Mouse (Mus musculus) heart, embryonic 14.5 days (tissue): ENCODE data around the gene Mamdc4. TPM values are rescaled to one million over a fixed set of nuclear protein-coding genes. Genes with fewer than 3 reads are reported as not detected.
A peak's percentile ranks its signal among the peaks of the same experiment; 100 is the strongest.

Experiments used
- ATAC-seq: fragments of 200-750 bp; cut with Nextera tagmentation; 2 replicates; pipeline ENCODE4 v1.8.0; 2017; ENCODE audit warnings: low read depth, moderate TSS enrichment; ENCODE audit not compliant: insufficient number of reproducible peaks, insufficient read depth, low FRiP score
- H3K27ac ChIP-seq, 2 experiments: fragments of 200-500 bp in 1 of 2; fragments of 300-500 bp in 1 of 2; sonication (generic) in 1 of 2; replicated peaks in 1 of 2; 2 replicates each; pipeline ENCODE4 v1.5.1; 2012 to 2014; ENCODE audit warnings: low read depth in 2 of 2, low read length in 2 of 2, control low read depth in 1 of 2, mild to moderate bottlenecking in 1 of 2, mixed read lengths in 1 of 2; ENCODE audit not compliant: control insufficient read depth in 1 of 2, insufficient read depth in 1 of 2
- H3K27me3 ChIP-seq: fragments of 300-500 bp; sonication (generic); 2 replicates; pipeline ENCODE4 v1.6.1; 2014; ENCODE audit warnings: mild to moderate bottlenecking, low read length, control low read depth; ENCODE audit not compliant: control insufficient read depth, insufficient read depth
- H3K36me3 ChIP-seq: fragments of 300-500 bp; sonication (generic); 2 replicates; pipeline ENCODE4 v1.6.1; 2014; ENCODE audit warnings: mild to moderate bottlenecking, control low read depth, low read length, mixed read lengths; ENCODE audit not compliant: control insufficient read depth, insufficient read depth
- H3K4me1 ChIP-seq, 2 experiments: fragments of 200-500 bp in 1 of 2; fragments of 300-500 bp in 1 of 2; sonication (generic) in 1 of 2; 2 replicates each; pipeline ENCODE4 v1.6.1; 2012 to 2014; ENCODE audit warnings: low read length in 2 of 2, control low read depth in 1 of 2, mixed read lengths in 1 of 2; ENCODE audit not compliant: control insufficient read depth in 2 of 2, insufficient read depth in 2 of 2
- H3K4me2 ChIP-seq: fragments of 300-500 bp; sonication (generic); 2 replicates; pipeline ENCODE4 v1.6.1; 2014; ENCODE audit warnings: mild to moderate bottlenecking, low read length
- H3K4me3 ChIP-seq, 2 experiments: fragments of 200-500 bp in 1 of 2; fragments of 300-500 bp in 1 of 2; sonication (generic) in 1 of 2; 2 replicates each; pipeline ENCODE4 v1.5.1; 2012 to 2014; ENCODE audit warnings: low read length in 2 of 2, mild to moderate bottlenecking in 2 of 2, control low read depth in 1 of 2, low read depth in 1 of 2, moderate library complexity in 1 of 2; ENCODE audit not compliant: control insufficient read depth in 1 of 2, insufficient read depth in 1 of 2
- H3K9ac ChIP-seq: fragments of 300-500 bp; sonication (generic); 2 replicates; pipeline ENCODE4 v1.6.1; 2014; ENCODE audit warnings: mild to moderate bottlenecking, low read length
- H3K9me3 ChIP-seq: fragments of 300-500 bp; sonication (generic); 2 replicates; pipeline ENCODE4 v1.6.1; 2016; ENCODE audit warnings: low read length, control low read depth; ENCODE audit not compliant: control insufficient read depth
- WGBS: fragments of 180-500 bp; shearing (Covaris S2); extraction: QIAGEN DNeasy Blood & Tissue Kit; methylation state at CpG from one replicate; pipeline ENCODE4 v1.1.7; 2014; 5-methylcytosine and 5-hydroxymethylcytosine counted together
- polyA plus RNA-seq: library from polyadenylated mRNA; unstranded; fragments of >200 nt; fragmentation: Nextera tagmentation; extraction: Ambion mirVana; gene quantifications from 2 replicates; pipeline ENCODE4 v1.2.1, GENCODE M21; 2014

The Mamdc4 gene
- polyA plus RNA-seq, 1 experiment from 2014 or later: 1.4 TPM

DNA sequence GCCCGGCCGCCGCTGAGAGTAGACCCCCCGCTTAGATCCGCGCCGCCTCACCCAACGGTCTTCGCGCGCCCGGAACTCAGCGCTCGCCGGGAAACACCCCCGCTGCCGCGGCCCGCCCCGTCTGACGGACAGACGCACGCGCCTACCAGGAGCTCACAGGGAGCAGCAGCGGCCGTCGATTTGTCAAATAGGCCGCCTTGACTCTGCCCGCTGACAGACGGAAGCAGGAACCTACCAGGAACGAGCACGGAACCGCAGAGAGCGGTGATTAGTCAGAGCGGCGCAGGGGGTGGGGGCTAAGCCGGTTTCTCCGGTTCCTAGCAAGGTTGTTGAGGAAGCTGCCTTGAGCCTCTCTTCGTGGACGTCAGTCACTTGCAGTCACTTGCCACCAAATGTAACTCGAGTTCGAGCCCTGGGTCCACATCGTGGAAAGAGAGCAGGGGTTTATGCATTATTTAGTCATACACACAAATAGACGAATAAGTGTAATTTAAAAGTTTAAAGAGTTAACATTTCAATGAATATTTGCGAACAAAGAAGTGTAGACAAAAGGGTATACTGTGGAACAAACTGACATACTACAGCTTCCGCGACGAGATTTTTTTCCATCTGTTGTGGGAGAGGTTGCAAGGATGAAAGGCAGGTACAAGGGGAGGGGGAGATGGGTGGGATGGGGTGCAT is 27.7 kb downstream of the Mamdc4 start, which contains the start of gene Traf2:
Traf2 (minus strand) TSS at position 130 of the 681 bp plus-strand sequence.
- Histone ChIP-seq H3K27ac (peak within 1 kb of the TSS; percentile 20 to 79; a peak in 3 of 4 replicates), H3K9ac (peak within 1 kb of the TSS; percentile 87), H3K9me3 (no peaks in the 10 kb centered on the region), H3K4me2 (peak within 1 kb of the TSS; percentile 79), H3K27me3 (no peaks in the 10 kb centered on the region), H3K4me3 (peak within 1 kb of the TSS; percentile 66 to 85), H3K36me3 (peaks cover 9% of the 10 kb centered on the region; the same call in 1 of the 2 replicates), H3K4me1 (peaks cover 4 to 11% of the 10 kb centered on the region in 2 experiments)
- 3% methylated on average over 48 of the region's 48 CpGs for WGBS
- ATAC-seq: peak; percentile 98

DNA sequence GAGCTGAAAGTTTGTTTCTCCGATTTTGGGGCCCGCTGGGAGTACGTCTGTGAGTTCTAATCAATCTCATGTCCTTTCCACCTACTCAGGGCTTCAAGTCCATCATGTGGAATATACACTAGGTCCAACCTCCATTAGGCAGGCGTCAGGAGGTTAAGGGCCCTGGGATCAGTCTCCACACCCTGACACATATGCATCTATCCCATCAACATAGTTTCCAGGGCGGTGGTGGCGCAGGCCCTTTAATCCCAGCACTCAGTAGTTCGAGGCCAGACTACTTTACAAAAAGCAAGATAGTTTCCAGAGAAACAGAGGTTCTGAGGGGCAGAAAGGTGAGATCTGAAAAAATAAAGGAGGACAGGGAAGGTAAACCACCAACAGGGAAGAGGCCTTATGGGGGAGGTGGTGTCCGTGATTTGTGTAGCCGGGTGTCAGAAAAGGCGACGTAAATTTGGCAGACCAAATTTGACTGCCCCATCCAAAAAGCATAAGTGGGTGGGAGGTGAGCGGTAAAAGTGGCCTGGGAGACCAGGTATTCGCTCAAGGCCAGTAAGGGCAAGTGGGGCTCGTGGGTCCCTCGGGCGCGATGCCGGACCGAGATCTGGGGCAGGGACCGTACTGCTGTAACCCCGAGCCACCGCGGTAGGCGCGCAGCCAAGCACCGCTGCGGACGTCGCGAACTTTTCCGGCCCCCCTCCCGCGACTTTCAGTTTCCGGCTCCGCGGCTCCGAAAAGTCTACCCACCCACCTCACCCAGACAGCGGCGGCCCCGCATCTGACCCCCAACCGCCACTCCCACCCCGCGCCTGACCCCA is 28.4 kb downstream of the Mamdc4 start:
- peaks cover 4 to 11% of the 10 kb centered on the region in 2 experiments for H3K4me1 ChIP-seq
- no peaks in the 10 kb centered on the region for H3K9me3 ChIP-seq
- peak overlapping the region; percentile 87 for H3K9ac ChIP-seq
- H3K27me3 ChIP-seq: no peaks in the 10 kb centered on the region
- peaks cover 9% of the 10 kb centered on the region; the same call in 1 of the 2 replicates for H3K36me3 ChIP-seq
- H3K4me3 ChIP-seq: peak overlapping the region; percentile 66 to 85
- H3K27ac ChIP-seq: peak overlapping the region; percentile 20 to 79; a peak in 3 of 4 replicates
- 6% methylated on average over 43 of the region's 43 CpGs for WGBS
- H3K4me2 ChIP-seq: peak overlapping the region; percentile 79
- peak; percentile 49 for ATAC-seq

DNA sequence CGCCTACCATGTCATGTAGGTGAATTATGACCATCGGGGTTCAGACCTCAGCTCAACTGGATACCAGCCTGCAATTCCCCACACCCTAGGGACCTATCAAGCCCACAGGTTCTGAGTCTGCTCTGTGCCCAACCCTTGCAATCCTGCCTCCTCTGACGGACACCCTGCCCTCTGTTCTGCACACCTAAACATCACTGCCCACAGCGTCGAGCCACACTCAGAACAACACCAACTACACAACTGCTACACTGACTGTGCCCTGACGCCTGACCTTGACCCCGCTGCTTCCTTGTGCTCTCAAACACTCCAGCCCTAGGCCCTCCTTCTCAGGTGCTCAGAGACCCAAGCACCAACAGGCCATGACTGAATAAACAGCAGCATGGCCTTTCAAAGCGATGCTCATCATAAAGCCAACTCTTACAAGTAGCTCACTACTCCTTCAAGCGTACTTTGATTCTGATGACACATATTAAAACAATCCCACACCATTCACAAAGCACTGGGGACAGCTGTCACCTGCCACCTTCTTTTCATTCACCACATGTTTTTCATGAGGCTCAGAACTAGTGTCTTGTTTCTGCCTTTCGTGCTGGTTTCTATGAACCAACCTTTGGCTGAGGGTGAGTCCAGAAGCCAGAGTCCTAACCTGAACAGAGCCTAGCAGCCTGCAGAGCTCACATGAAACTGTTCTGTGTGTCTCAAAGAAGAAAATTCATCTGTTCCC is 32.8 kb downstream of the Mamdc4 start:
- no peak for ATAC-seq
- no peak overlapping the region for H3K4me3 ChIP-seq
- no peak overlapping the region for H3K4me2 ChIP-seq
- no peaks in the 10 kb centered on the region for H3K9me3 ChIP-seq
- no peaks in the 10 kb centered on the region for H3K27me3 ChIP-seq
- peaks cover 4 to 11% of the 10 kb centered on the region in 2 experiments for H3K4me1 ChIP-seq
- H3K36me3 ChIP-seq: peaks cover 32% of the 10 kb centered on the region
- H3K27ac ChIP-seq: no peak overlapping the region
- 85% methylated on average over 10 of the region's 10 CpGs for WGBS
- H3K9ac ChIP-seq: no peak overlapping the region

DNA sequence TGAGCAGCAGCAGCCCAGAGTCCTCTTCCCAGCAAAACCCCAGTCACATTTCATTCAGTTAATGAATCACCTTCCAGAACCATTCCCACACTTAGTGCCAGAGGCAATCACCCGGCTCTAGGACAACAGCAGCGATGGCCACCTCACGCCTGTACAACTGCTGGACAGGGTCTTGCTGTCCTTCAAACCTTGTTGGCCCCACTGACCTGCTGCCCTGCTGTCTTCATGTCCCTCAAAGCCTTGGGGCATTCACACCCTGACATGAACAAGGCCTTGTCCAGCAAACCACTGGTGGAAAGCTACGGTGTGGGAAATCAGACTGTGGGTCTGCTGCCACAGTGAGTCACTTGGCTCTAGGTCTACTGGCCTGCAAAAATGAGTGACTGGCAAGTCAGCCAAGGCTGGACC is 34.1 kb downstream of the Mamdc4 start:
- Histone ChIP-seq H3K4me2 (no peak overlapping the region), H3K27me3 (no peaks in the 10 kb centered on the region), H3K4me1 (peaks cover 0 to 9% of the 10 kb centered on the region in 2 experiments; a peak in 2 of 4 replicates), H3K9ac (no peak overlapping the region), H3K36me3 (peaks cover 45% of the 10 kb centered on the region), H3K4me3 (no peak overlapping the region), H3K9me3 (no peaks in the 10 kb centered on the region), H3K27ac (no peak overlapping the region)
- 97% methylated on average over 4 of the region's 4 CpGs for WGBS
- no peak for ATAC-seq

DNA sequence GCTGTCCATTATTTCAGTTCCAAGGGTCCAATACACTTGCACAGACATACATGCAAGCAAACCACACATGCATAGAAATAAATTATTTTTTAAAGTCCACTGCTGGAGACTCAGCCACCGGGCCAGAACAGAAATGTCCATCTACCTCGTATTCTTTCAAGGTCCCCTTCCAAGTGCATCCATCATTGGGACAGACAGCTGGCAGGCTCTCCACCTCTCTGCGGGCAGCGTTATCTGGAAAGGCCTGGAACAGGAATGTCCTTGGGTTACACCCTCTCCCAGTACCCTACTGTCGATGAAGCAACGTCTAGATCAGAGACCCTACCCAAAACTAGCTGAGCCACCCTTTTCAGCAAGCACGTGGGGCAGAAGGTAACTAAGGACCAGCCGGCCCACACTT is 38.1 kb downstream of the Mamdc4 start:
- H3K4me2 ChIP-seq: no peak overlapping the region
- H3K36me3 ChIP-seq: peaks cover 69% of the 10 kb centered on the region
- H3K4me1 ChIP-seq: peaks cover 0 to 8% of the 10 kb centered on the region in 2 experiments; a peak in 1 of 4 replicates
- ATAC-seq: no peak
- H3K27ac ChIP-seq: no peak overlapping the region
- no peak overlapping the region for H3K9ac ChIP-seq
- H3K4me3 ChIP-seq: no peak overlapping the region
- H3K9me3 ChIP-seq: no peaks in the 10 kb centered on the region
- H3K27me3 ChIP-seq: no peaks in the 10 kb centered on the region
- WGBS: 65% methylated on average over 8 of the region's 8 CpGs

DNA sequence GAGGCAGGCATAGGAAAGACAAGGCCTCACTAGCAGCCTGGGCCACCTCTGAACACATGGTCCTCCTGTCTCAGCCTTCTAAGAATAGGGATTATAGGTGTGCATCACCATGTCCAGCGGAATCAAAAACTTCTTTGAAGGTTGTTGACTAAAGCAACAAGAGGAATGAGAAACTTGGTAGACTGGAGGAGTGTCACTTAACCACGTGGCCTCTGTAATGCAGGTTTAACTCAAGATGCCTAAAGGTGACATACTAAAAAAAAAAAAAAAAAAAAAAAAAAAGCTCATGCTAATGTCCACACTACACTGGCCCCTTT is 39.8 kb downstream of the Mamdc4 start:
- Histone ChIP-seq H3K27ac (no peak overlapping the region), H3K4me2 (no peak overlapping the region), H3K9me3 (no peaks in the 10 kb centered on the region), H3K36me3 (peaks cover 82% of the 10 kb centered on the region), H3K27me3 (no peaks in the 10 kb centered on the region), H3K4me3 (no peak overlapping the region), H3K4me1 (peaks cover 0 to 8% of the 10 kb centered on the region in 2 experiments; a peak in 1 of 4 replicates), H3K9ac (no peak overlapping the region)
- WGBS: 90% methylated on average over 2 of the region's 2 CpGs
- no peak for ATAC-seq

DNA sequence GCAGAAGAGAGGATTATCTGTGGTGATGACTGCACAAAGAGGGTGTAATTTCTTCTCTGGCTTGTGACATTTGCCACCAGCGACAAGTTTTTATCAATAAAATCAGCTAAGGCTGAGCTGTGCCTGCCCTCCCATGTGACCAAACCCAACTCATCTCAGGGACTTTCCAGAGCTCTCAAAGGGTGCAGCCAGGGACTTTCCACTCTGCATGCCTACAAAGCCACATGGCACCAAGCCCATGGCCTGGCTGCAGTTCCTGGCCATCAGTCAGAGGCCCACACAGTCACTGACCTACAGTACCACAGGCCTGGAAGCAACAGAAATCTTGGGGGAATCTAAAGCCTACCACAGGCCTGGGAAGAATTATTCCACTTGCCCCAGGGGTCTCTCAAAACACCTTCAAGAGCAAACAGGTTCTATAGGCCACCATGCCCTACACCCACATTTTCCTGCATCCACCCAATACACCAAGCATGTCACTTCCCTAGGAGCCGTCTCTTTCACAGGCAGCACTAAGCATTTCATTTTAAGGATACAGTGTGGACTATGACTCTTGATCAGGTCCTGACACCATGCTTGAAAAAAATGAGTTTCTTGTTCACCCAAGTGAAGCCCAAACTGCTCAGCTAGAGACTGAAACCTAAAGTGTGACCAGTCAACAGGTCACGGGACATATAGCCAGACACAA is 40.3 kb downstream of the Mamdc4 start:
- ATAC-seq: peak; percentile 41; the same call in 1 of the 2 replicates
- Histone ChIP-seq H3K9ac (no peak overlapping the region), H3K9me3 (no peaks in the 10 kb centered on the region), H3K4me3 (no peak overlapping the region), H3K4me2 (no peak overlapping the region), H3K27me3 (no peaks in the 10 kb centered on the region), H3K36me3 (peaks cover 87% of the 10 kb centered on the region), H3K27ac (no peak overlapping the region), H3K4me1 (peaks cover 0 to 8% of the 10 kb centered on the region in 2 experiments; a peak in 1 of 4 replicates)
- 64% methylated on average over 3 of the region's 3 CpGs for WGBS
